Mouse (Mus musculus): ENCODE measurements at regions not wholly inside any gene's neighbourhood (a gene's known extent, or its start where the extent isn't known, plus 50 kb on each side); places are given as distances from the start of the nearest gene placed in this dataset.

DNA sequence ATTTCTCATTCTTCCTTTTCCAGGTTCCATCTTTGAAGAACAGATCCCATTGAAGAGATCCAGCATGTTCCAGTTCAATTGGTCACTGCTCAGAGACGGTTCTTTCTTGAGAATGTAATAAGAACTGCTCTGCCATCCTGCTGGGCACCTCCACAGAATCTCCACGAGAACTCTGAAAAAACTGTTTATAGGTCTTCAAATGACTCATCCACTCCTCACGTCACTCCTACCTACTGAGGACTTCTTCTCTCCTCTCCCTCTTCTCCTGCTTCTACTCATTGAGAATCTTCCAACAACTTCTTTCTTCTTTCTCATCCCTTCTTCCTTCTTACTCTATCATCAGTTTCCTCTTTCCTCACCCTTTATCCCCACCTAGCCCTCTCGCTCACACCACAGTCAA, 294.6 kb upstream of the Adgrl2 start:
- in situ Hi-C loops (cut with MboI, MseI): no loop called here

DNA sequence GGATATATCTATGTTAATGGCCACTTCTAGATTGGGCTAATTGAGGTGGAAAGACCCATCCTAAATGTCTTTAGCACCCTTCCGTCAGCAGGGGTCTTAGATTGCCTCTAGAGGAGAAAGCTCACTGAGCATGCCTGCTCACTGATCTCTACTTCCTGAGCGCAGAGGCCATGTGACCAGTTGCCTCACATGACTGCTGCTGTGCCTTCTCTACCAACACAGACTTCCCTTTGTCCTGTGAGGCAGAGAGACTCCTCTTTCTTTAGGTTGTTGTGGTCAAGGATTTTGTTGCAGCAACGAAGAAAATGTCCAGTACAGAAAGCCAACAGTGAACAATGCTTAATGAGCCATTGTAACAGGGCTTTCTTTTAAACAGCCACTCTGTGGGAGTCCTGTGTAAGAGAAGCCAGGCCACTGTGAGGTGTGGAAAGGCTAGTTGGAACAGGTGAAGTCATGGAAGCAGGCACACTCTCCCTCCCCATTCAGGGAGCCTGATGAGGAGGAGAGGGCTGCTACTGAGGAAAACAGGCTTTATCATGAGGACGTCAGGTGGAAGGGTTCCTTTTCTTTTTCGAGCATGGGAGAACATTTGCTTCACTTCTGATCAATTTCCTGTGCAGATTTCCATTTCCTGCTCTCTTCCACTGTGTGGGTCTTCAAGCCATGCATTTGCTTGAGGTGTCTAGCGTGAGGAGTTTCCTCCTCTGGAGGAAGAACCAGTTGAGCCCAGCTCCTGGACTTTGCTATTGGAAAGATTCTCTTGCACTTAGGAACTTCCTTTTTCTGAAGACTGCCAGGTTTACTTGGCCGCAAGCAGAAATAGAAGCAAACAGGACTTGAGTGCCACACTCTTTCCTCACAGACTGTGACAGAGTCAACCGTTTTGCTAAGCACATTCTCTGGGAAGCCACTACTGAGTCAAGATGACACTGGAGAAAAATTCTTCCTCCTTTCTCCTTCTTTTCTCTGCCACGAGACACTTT, 290.7 kb upstream of the Adgrl2 start:
- in situ Hi-C loops (cut with MboI, MseI): no loop called here

DNA sequence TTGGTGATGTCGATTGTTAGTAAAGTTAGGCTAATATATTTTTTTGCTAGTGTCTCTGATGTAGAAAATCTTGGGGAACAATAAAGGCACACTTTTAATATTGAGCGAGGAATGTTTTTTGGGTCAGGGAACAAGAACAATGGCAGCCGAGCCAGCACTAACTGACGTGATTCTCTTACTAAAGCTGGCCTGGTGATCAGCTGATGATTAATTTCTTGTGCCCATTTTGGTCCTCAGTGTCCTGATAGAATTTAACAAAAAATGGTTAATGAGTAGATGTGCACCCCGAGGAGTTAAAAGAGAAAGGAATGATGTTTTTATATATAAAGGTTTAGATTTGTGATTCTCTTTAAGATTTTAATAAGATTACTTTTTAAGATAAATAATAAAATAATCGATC, 289.0 kb upstream of the Adgrl2 start:
- in situ Hi-C loops (cut with MboI, MseI): no loop called here

- in situ Hi-C loops (cut with MboI, MseI): no loop called here
Measured at GRCm38 (mm10) chr3:149277812-149278211, 287.5 kb upstream of the Adgrl2 start.

GRCm38 (mm10) chr3:149275478-149276132, 285.2 kb upstream of the Adgrl2 start:
- in situ Hi-C loops (cut with MboI, MseI): no loop called here

DNA sequence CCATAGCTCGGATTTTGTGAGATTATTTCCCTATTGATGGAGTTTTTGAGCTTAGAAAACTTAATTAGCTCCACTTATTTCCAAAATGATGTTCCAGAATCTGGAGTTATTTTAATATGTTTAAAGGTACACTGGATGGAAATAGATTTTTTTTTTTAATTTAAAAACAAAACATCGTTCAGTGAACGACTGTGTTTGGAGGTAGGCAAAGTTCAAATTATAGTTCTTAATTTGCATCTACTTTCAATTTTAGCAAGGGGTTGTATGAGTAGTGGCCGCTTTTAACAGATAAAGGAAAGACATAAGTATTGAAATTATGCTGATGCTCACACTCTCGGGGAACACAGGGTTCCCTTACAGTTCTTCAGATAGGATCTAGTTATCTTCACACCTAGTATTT, 284.6 kb upstream of the Adgrl2 start:
- in situ Hi-C loops (cut with MboI, MseI): no loop called here

DNA sequence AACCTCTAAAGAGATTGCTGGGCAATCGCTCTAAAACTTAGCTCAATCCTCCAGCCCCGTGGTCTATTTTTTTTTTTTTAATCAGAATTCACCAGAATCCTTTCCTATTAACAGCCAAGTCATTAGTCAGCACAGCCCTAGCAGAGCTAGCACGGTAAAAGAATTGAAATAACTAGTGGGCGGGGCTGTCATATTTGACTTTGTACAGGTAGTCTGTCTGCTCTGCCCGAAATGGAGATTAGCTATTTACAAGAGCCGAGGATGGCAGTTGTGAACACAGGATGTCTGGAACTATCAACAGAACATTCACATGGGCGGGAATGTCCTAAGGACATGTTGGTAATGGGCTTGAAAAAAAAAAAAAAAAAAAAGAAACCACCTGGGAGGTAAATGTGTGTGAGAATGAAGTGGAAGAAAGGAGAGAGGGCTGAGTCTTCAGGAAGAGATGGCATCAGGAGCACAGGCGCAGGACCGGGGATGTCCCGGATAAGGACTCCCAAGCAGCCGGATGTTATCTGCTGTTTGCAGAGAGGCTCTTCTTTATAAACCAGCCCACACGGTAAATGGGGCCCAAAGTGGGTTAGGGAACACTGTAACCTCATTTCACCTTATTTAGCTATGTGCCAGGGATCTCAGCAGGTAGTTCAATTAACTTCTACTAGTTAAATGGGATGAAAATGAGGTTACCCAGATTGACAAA, 283.8 kb upstream of the Adgrl2 start:
- in situ Hi-C loops (cut with MboI, MseI): no loop called here

DNA sequence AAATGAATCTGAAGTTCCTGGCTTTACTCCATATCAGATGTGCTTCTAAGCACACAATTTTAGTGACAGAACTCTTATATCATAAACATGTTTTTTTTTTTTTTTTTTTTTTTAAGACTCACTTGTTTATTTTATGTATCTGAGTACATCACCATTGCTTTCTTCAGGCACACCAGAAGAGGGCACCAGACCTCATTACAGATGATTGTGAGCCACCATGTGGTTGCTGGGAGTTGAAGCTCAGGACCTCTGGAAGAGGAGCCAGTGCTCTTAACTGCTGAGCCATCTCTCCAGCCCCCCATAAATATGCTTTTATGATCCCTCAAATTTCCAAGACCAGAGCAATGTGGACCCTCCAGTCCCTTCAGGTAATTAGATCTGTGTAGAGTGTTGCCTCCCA, 280.1 kb upstream of the Adgrl2 start:
- in situ Hi-C loops (cut with MboI, MseI): no loop called here

DNA sequence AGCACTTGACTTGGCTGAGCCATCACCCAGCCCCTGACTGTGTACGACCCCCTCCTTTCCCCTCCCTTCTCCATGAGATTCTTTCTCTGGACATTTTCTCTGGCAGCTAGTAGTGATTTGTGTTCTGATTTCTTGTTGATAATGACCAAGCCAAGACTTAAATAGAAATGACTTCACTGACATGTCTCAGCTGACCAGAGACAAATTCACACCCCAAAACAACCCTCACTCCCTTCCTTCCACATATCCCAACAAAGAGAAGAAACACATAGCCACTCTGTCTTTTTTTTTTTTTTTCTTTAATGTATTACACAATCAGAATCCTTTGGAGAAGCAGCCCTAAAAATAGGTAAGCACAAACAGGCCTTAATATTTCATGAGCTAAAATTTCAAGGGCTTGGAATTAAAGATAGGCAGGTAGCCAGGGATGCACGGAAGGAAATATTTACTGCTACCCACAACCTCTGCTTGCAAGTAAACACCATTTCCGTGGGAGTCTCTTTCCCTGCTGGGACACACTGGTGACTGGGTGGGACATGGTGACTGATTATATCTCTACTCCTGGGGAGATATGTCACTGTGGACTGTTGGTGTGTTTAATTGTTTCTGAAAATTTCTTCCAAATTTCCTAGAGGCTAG, 272.1 kb upstream of the Adgrl2 start:
- in situ Hi-C loops (cut with MboI, MseI): no loop called here

DNA sequence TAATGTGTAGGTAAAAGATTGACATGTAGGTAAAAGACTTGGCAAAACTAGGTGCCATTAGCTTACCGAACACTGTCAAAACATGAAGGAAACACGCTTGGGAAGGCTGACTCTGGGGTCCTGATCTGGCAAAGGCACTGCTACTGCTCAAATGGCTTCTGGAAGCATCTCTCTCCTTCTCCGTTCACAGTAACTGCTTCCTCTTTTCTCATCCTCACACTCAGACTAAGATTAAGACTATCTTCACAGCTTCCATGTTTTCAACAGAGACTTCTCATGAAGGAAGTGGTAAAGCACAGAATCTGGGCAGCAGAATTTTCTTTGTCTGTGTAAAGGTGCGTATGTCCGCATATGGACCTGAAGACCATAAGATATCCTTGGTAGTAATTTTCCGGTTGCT, 271.4 kb upstream of the Adgrl2 start:
- in situ Hi-C loops (cut with MboI, MseI): no loop called here

DNA sequence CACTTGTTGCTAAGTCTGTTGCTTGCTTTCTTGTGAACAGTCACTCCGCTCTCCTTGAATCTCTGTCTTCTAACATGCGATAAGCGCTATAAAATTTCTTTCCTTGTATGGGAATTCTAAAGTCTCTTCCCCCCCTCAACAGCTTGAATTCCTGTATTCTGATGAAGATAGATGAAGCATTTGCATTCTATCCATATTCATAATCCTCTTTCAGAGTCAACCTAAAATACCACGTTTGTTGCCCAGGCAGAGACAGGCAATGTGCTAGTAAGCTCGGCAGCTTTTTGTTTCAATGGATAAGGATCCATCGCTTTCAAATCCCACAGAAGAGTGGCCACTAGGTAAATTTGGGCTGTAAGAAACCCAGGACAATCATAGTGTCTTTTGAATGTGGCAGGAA, 268.5 kb upstream of the Adgrl2 start:
- in situ Hi-C loops (cut with MboI, MseI): no loop called here

DNA sequence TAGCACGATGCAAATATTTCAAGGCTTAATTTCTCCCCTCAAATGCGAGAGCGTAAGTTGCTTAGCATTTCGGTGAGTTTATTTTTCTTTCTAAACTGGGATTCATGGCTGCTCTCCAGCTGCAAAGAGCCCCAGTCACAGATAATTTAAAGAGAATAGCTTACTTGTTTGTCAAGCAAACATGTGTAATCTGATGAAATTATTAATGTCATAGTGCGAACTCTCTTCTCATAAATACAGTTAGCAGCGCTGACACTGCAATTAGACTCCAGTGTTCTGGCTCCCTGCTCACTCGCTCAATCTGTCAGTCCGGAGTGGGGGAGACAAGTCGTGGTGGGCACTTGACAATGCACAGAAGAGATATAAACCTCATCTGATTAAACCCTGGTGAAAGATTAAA, 266.5 kb upstream of the Adgrl2 start:
- in situ Hi-C loops (cut with MboI, MseI): no loop called here

GRCm38 (mm10) chr3:149253080-149253479, 262.7 kb upstream of the Adgrl2 start:
- in situ Hi-C loops (cut with MboI, MseI): no loop called here

DNA sequence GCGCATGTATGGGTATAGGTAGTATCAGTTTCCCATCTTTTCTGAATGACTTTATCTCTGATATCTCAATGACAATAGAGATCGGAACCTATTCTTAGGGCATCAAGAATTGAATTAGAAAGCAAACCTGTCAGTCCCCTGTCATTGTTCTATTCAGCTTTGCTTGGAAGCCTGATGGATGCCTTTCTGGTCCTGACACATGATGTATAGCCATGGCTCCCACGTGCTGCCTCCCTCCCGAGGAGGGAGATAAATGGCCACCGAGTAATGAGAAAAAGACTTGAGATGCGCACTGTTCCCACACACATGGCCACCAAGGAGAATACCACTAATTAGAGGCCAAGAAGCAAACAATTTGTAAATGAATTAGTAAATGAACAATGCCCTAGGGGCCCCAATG, 261.8 kb upstream of the Adgrl2 start:
- in situ Hi-C loops (cut with MboI, MseI): no loop called here

- in situ Hi-C loops (cut with MboI, MseI): no loop called here
Measured at GRCm38 (mm10) chr3:149247626-149247987, 257.3 kb upstream of the Adgrl2 start.

- in situ Hi-C loops (cut with MboI, MseI): no loop called here
Measured at GRCm38 (mm10) chr3:149246935-149247625, 256.7 kb upstream of the Adgrl2 start.

GRCm38 (mm10) chr3:149239664-149240063, 249.3 kb upstream of the Adgrl2 start:
- in situ Hi-C loops (cut with MboI, MseI): no loop called here

DNA sequence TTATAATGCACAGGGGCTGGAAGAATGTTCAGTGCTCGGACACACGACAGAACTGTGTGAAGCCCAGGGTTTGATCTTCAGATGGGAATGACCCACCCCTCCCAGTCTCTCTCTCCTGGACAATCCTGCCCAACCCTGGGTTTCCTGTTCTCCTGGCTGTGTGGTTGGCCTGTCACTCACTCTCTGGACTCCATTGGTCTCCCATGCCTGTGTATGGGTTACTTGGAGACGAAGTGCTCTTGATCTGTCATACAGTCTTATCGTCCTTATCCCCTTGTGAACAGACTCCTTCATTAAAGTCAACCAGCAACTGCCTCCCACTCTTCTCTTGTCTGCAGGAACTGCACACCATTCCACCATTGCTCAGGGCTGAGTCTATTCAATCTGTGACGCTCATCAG, 247.7 kb upstream of the Adgrl2 start:
- in situ Hi-C loops (cut with MboI, MseI): no loop called here

- in situ Hi-C loops (cut with MboI, MseI): no loop called here
Measured at GRCm38 (mm10) chr3:149235183-149235582, 244.8 kb upstream of the Adgrl2 start.

DNA sequence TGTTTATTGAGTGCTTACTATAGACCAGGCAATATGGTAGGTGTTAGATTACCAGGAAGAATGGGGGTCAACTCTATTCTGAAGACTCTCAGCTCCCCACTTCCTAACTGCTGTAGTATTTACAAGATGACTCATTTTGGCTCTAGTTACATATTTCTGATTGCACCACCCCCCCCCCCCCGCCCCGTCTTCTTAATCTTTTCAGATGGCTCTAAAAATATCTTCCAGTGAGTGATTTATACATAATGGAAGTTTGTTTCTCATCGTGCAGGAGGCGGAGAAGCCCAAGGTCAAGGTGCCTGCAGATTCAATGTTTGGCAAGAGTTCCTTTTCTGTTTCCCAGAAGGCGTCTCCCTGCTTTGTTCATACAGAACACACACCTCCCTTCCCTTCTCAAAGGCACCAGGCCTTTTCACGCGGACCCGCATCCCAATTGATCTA, 243.4 kb upstream of the Adgrl2 start:
- in situ Hi-C loops (cut with MboI, MseI): no loop called here

DNA sequence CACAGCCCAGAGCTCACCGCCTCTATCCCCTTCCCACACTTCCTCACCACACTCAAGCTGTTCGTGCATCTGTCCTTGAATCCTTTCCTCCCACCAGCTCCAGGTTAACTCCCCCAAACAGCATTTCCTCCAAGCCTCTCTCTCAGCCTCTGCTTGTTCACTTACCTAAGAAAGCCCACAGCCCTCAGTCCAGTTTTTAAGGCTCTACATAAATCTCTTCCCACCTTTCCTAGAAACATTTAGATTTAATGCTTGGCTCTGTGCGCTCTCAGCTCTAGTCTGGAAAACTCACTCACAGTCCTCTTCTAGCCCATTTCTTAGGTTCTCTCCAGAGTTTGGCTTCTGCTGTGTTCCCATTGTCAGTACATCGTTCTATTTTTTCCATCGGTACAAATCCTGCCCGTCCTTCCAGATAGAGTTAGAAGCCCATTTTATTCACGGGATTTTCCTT, 242.9 kb upstream of the Adgrl2 start:
- in situ Hi-C loops (cut with MboI, MseI): no loop called here

Data from T-helper 1 cell (primary cell).